Mouse (Mus musculus) stomach, postnatal 0 days (tissue): Measurements from ENCODE around the gene Cd59b.

ENCODE experiments used
- CTCF ChIP-seq: IDR thresholded peaks from 2 replicates; pipeline ENCODE4 v1.5.1; 2016; ENCODE audit warnings: antibody characterized with exemption, low read depth, mild to moderate bottlenecking, moderate library complexity
- EP300 ChIP-seq: optimal IDR thresholded peaks from 2 replicates; pipeline ENCODE3; 2016; ENCODE audit warnings: antibody characterized with exemption

GRCm38 (mm10) chr2:104122505-104123378, 53.1 kb downstream of the Cd59b start, which contains the start of gene A930018P22Rik:
- peak; percentile 28 for TF ChIP-seq CTCF
- TF ChIP-seq EP300 = no peak
